Mouse (Mus musculus) hindbrain, embryonic 13.5 days (tissue): Measurements from ENCODE around the gene H2-Ob. TPM values are rescaled to one million over a fixed set of nuclear protein-coding genes. Genes with fewer than 3 reads are reported as not detected.
"Not testable (repeated sequence)": the region's sequence is repeated elsewhere in the genome, so short reads cannot be mapped to it uniquely, and the experiment has no call there.

Experiments
- ATAC-seq: fragments of 200-750 bp; cut with Nextera tagmentation; 2 replicates; pipeline ENCODE4 v1.8.0; 2017; ENCODE audit warnings: moderate TSS enrichment; ENCODE audit not compliant: low FRiP score
- H3K27ac ChIP-seq: fragments of 300-500 bp; sonication (generic); 2 replicates; pipeline ENCODE4 v1.5.1; 2015; ENCODE audit warnings: inconsistent platforms, mild to moderate bottlenecking, moderate library complexity
- H3K27me3 ChIP-seq: fragments of 300-500 bp; sonication (generic); 2 replicates; pipeline ENCODE4 v1.6.1; 2015; ENCODE audit warnings: mild to moderate bottlenecking, inconsistent platforms
- H3K36me3 ChIP-seq: fragments of 300-500 bp; sonication (generic); 2 replicates; pipeline ENCODE4 v1.6.1; 2015; ENCODE audit warnings: mild to moderate bottlenecking, inconsistent platforms
- H3K4me1 ChIP-seq: fragments of 300-500 bp; sonication (generic); replicated peaks from 2 replicates; pipeline ENCODE4 v1.6.1; 2015; ENCODE audit warnings: inconsistent platforms
- H3K4me2 ChIP-seq: fragments of 300-500 bp; sonication (generic); 2 replicates; pipeline ENCODE4 v1.6.1; 2015; ENCODE audit warnings: inconsistent platforms, mild to moderate bottlenecking, moderate library complexity
- H3K4me3 ChIP-seq: fragments of 300-500 bp; sonication (generic); 2 replicates; pipeline ENCODE4 v1.5.1; 2015; ENCODE audit warnings: mild to moderate bottlenecking, inconsistent platforms
- H3K9ac ChIP-seq: fragments of 300-500 bp; sonication (generic); 2 replicates; pipeline ENCODE4 v1.6.1; 2015; ENCODE audit warnings: mild to moderate bottlenecking, inconsistent platforms
- H3K9me3 ChIP-seq: fragments of 300-500 bp; sonication (generic); 2 replicates; pipeline ENCODE4 v1.6.1; 2016; ENCODE audit warnings: inconsistent platforms
- WGBS: fragments of 180-500 bp; shearing (Covaris S2); methylation state at CpG from one replicate; pipeline ENCODE4 v1.1.7; 2015; 5-methylcytosine and 5-hydroxymethylcytosine counted together
- polyA plus RNA-seq: library from polyadenylated mRNA; unstranded; fragments of >200 nt; fragmentation: Nextera tagmentation; extraction: Ambion mirVana; gene quantifications from 2 replicates; pipeline ENCODE4 v1.2.1, GENCODE M21; 2015

Gene H2-Ob
- polyA plus RNA-seq, 1 experiment from 2014 or later = 0.06 TPM

DNA sequence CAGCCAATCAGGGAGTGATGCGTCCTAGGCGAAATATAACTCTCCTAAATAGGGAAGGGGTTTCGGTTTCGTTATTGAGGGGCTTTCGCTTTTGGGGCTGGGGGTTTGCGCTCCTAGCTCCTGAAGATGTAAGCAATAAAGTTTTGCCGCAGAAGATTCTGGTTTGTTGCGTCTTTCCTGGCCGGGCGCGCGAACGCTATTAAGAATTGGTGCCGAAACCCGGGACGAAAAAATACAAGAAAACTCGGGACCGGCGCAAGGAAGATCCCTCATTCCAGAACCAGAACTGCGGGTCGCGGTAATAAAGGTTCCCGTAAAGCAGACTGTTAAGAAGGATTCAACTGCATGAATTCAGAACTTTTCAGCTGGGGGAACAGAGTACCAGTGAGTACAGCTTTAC is 12.8 kb upstream of the H2-Ob start:
- not testable (repeated sequence) for H3K27ac ChIP-seq, H3K27me3 ChIP-seq, H3K4me2 ChIP-seq, ATAC-seq, H3K36me3 ChIP-seq, H3K4me1 ChIP-seq, H3K9me3 ChIP-seq, H3K9ac ChIP-seq, H3K4me3 ChIP-seq
- 96% methylated on average over 14 of the region's 23 CpGs for WGBS

DNA sequence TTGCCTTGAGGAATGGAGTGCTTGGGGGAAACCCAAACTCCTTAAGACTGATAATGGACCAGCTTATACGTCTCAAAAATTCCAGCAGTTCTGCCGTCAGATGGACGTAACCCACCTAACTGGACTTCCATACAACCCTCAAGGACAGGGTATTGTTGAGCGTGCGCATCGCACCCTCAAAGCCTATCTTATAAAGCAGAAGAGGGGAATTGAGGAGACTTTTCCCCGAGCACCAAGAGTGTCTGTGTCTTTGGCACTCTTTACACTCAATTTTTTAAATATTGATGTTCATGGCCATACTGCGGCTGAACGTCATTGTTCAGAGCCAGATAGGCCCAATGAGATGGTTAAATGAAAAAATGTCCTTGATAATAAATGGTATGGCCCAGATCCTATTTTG is 7.7 kb upstream of the H2-Ob start:
- WGBS = 93% methylated on average over 9 of the region's 9 CpGs
- not testable (repeated sequence) for ATAC-seq, H3K9ac ChIP-seq, H3K27ac ChIP-seq, H3K4me2 ChIP-seq, H3K27me3 ChIP-seq, H3K4me3 ChIP-seq, H3K9me3 ChIP-seq, H3K4me1 ChIP-seq, H3K36me3 ChIP-seq

DNA sequence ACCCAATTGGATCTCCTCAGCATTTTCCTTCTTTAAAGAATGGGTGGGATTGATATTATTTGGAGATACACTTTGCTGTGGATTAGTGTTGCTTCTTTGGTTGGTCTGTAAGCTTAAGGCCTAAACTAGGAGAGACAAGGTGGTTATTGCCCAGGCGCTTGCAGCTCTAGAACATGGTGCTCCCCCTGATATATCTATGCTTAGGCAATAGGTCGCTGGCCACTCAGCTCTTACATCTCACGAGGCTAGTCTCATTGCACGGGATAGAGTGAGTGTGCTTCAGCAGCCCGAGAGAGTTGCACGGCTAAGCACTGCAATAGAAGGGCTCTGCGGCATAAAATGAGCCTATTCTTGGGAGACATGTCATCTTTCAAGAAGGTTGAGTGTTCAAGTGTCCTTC is 6.7 kb upstream of the H2-Ob start:
- not testable (repeated sequence) for H3K27ac ChIP-seq, H3K36me3 ChIP-seq, H3K9me3 ChIP-seq, H3K27me3 ChIP-seq, ATAC-seq, H3K9ac ChIP-seq, H3K4me2 ChIP-seq, H3K4me3 ChIP-seq, H3K4me1 ChIP-seq
- WGBS = 88% methylated on average over 7 of the region's 7 CpGs

DNA sequence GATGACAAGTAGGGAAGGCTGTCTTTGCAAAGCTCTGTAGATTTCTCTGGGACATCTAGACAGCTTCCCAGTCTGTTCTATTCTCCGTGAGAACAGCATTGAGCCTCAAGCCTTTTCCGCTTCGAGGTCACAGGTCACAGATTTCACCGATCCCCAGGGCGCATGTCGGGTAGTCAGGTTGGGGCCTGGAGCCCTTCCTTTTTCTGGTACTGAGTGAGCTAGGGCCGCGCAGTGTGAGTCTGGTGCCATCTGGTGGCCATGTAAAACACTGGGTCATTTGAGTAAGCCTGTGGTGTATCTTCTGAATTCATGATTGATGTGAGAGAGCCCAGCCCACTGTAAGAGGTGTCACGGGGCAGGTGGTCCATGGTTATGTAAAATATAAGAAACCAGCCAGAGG is 3.8 kb upstream of the H2-Ob start:
- H3K27ac ChIP-seq = no peak overlapping the region
- no peaks in the 10 kb centered on the region for H3K9me3 ChIP-seq

DNA sequence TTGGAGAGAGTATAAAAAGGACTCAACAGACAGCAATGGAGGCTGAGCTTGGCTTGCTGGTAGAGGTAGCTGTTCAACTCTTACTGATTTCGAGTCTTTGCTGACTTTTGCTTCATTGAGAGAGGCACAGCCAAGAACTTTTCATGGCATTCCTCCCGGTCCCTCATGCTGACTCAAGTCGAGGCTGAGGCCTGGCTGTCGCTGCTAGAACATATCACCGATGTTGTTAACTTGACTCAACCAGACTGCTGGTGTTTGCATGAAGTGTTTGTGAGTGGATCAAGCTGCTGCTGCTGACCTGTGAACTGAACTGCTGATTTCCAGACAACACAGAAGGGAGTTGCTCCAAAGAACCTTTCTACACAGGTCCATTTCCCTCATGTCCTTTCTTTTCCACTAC is 2.0 kb upstream of the H2-Ob start:
- no peaks in the 10 kb centered on the region for H3K9me3 ChIP-seq
- no peaks in the 10 kb centered on the region for H3K36me3 ChIP-seq
- no peak overlapping the region for H3K4me2 ChIP-seq
- no peak overlapping the region for H3K27ac ChIP-seq
- H3K9ac ChIP-seq = no peak overlapping the region
- no peak overlapping the region for H3K4me3 ChIP-seq
- ATAC-seq = no peak
- H3K4me1 ChIP-seq = no peaks in the 10 kb centered on the region
- WGBS = 83% methylated on average over 5 of the region's 5 CpGs
- H3K27me3 ChIP-seq = no peaks in the 10 kb centered on the region

More for the DNA sequence above, 3.8 kb upstream of the H2-Ob start:
- ATAC-seq = no peak
- no peaks in the 10 kb centered on the region for H3K4me1 ChIP-seq
- no peak overlapping the region for H3K9ac ChIP-seq
- no peaks in the 10 kb centered on the region for H3K36me3 ChIP-seq
- H3K4me2 ChIP-seq = no peak overlapping the region
- 55% methylated on average over 9 of the region's 9 CpGs for WGBS
- no peaks in the 10 kb centered on the region for H3K27me3 ChIP-seq
- H3K4me3 ChIP-seq = no peak overlapping the region

DNA sequence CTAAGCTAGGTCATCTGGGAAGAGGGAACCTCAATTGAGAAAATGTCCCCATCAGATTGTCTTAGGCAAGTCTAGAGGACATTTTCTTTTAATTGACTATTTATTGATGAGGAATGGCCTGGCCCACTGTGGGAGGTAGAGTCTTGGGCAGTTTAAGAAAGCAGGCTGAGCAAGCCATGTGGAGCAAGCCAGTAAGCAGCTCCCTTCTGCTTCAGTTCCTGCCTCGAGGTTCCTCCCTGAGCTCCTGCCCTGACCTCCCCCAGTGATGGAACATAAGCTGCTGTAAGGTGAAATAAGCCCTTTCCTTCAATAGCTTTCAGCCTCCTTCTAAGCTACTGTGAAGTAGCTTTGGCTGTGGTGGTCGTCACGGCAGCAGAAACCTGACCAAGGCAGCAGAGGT is 962 bp upstream of the H2-Ob start:
- H3K4me1 ChIP-seq = no peaks in the 10 kb centered on the region
- ATAC-seq = no peak
- WGBS = 88% methylated on average over 3 of the region's 3 CpGs

DNA sequence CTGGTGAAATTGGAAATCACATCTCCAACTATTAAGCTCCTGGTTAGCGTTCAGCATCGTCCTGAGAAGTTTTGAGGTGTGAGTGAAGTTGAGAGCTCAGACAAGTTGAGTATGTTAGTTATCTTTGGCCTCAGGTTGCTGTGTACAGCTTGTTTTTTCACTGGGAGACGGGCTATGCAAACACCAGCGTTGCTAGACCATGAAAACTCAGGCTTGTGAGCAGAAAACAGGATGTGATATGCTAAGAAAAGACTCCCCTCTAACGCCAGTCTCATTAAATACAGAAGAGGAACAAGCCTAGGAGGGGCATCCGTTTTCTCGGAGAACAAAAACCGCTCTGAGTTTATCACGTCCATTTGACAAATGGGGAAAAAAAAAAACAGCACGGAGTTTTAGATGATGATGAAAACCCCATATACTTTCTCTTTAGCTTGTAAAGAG is 918 bp downstream of the H2-Ob start:
- H3K4me2 ChIP-seq = no peak overlapping the region
- no peaks in the 10 kb centered on the region for H3K27me3 ChIP-seq
- no peak overlapping the region for H3K27ac ChIP-seq
- H3K4me1 ChIP-seq = no peaks in the 10 kb centered on the region
- 72% methylated on average over 10 of the region's 10 CpGs for WGBS
- H3K9ac ChIP-seq = no peak overlapping the region
- no peak overlapping the region for H3K4me3 ChIP-seq
- H3K36me3 ChIP-seq = no peaks in the 10 kb centered on the region
- 0 out of 2 replicates have a peak, but pooled peaks cover 4% of the 10 kb centered on the region for H3K9me3 ChIP-seq
- ATAC-seq = no peak

More for the DNA sequence above, 962 bp upstream of the H2-Ob start:
- H3K9ac ChIP-seq = no peak overlapping the region
- no peak overlapping the region for H3K27ac ChIP-seq
- H3K9me3 ChIP-seq = 0 out of 2 replicates have a peak, but pooled peaks cover 4% of the 10 kb centered on the region
- no peaks in the 10 kb centered on the region for H3K27me3 ChIP-seq
- no peaks in the 10 kb centered on the region for H3K36me3 ChIP-seq
- H3K4me2 ChIP-seq = no peak overlapping the region
- H3K4me3 ChIP-seq = no peak overlapping the region

DNA sequence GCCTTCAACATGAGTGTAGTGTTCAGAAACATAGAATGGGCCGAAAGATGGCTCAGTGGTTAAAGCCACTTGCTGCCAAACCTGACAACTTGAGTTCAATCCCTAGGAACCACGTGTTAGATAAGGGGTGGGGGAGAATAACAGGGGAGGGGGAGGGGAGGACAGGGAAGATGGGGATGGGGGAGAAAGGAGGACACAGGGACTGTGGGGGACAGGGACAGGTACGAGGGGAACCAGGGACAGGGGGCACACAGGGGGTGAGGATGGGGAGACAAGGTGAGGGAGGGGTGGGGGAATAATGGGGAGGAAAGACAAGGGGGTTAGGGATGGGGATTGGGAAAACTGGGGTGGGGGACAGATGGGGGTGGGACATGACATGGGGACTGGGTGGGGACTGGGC is 1.7 kb downstream of the H2-Ob start:
- H3K9ac ChIP-seq = no peak overlapping the region
- H3K36me3 ChIP-seq = no peaks in the 10 kb centered on the region
- 59% methylated on average over 3 of the region's 3 CpGs for WGBS
- H3K4me3 ChIP-seq = no peak overlapping the region
- no peaks in the 10 kb centered on the region for H3K27me3 ChIP-seq
- H3K4me1 ChIP-seq = no peaks in the 10 kb centered on the region
- ATAC-seq = no peak
- H3K9me3 ChIP-seq = 0 out of 2 replicates have a peak, but pooled peaks cover 4% of the 10 kb centered on the region
- H3K27ac ChIP-seq = no peak overlapping the region
- H3K4me2 ChIP-seq = no peak overlapping the region

DNA sequence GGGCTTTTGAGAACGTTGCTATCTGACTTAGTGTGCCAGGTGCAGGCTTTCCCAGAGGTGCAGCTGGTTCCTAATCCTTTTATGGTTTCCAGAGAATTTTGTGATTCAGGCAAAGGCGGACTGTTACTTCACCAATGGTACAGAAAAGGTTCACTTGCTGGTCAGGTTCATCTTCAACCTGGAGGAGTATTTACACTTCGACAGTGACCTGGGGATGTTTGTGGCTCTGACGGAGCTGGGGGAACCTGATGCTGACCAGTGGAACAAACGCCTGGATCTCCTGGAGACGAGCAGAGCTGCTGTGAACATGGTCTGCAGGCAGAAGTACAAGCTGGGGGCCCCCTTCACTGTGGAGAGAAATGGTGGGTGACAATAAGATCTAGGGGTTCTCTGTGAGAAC is 2.2 kb downstream of the H2-Ob start:
- no peak overlapping the region for H3K9ac ChIP-seq
- H3K4me1 ChIP-seq = no peaks in the 10 kb centered on the region
- H3K9me3 ChIP-seq = 0 out of 2 replicates have a peak, but pooled peaks cover 4% of the 10 kb centered on the region
- H3K36me3 ChIP-seq = no peaks in the 10 kb centered on the region
- no peak overlapping the region for H3K27ac ChIP-seq
- no peaks in the 10 kb centered on the region for H3K27me3 ChIP-seq
- ATAC-seq = no peak
- H3K4me3 ChIP-seq = no peak overlapping the region
- H3K4me2 ChIP-seq = no peak overlapping the region
- WGBS = 87% methylated on average over 6 of the region's 6 CpGs

DNA sequence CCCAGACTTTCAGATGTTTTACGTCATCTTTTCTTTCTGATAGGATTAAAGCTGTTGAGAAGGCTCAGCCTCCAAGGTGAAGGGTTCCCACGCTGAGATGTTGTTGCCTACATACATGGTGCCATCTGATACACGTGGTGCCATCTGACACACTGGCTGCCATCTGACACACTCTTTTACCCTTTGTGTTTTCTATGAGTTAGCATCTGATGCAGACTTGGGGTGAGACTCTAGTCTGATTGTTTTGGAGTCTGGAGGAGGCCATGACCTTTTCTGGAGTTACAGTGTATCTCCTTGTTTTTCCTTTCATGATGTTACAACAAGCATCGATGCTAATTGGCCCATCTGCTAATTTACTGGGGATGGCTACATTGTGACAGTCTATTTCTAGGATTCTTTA is 6.0 kb downstream of the H2-Ob start:
- Histone ChIP-seq H3K9ac (no peak overlapping the region), H3K4me3 (no peak overlapping the region), H3K36me3 (no peaks in the 10 kb centered on the region), H3K9me3 (0 out of 2 replicates have a peak, but pooled peaks cover 4% of the 10 kb centered on the region), H3K4me1 (no peaks in the 10 kb centered on the region), H3K4me2 (no peak overlapping the region), H3K27ac (no peak overlapping the region), H3K27me3 (peaks cover 9% of the 10 kb centered on the region; the same call in 1 of the 2 replicates)
- ATAC-seq = no peak
- WGBS = 75% methylated on average over 4 of the region's 4 CpGs

DNA sequence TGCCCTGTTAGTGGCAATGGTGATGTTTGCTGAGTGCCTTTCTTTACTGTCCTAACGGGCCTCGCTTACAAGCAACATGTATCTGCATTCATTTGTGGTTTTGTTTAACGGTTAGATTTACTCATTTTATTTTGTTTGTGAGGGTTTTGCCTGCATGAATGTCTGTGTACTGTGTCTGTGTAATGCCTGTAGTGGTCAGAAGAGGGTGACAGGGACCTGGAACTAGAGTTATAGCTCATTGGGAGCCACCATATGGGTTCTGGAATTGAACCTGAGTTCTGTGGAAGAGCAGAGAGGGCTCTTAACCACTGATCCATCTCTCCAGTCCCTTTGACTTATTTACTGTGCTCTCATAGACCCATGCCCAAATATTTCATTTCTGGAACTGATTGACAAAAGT is 8.3 kb downstream of the H2-Ob start:
- WGBS = 83% methylated on average over 3 of the region's 3 CpGs
- Histone ChIP-seq H3K4me2 (no peak overlapping the region), H3K4me3 (no peak overlapping the region), H3K9me3 (0 out of 2 replicates have a peak, but pooled peaks cover under 1% of the 10 kb centered on the region), H3K9ac (no peak overlapping the region), H3K27ac (no peak overlapping the region), H3K4me1 (no peaks in the 10 kb centered on the region), H3K27me3 (peaks cover 9% of the 10 kb centered on the region; the same call in 1 of the 2 replicates), H3K36me3 (no peaks in the 10 kb centered on the region)
- ATAC-seq = no peak

DNA sequence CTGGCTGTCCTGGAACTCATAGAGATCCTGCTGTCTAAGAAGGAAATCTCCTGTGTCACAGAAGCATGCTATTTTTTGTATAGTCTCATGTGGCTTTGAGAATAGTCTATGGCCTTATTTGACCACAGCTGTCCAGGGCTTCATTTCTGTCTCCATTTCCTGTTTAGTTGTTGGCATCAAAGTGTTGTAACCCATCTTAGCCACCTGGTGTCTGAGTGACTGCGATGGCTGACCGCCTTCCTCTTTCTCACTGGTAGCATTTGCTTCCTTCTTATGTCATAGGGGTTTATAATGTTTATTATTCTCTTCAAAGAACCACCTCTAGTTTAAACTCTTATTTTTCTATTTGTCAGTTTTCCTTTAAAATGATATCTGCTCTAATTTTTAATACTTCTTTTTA is 10.1 kb downstream of the H2-Ob start:
- no peaks in the 10 kb centered on the region for H3K4me1 ChIP-seq
- H3K27me3 ChIP-seq = peaks cover 9% of the 10 kb centered on the region; the same call in 1 of the 2 replicates
- WGBS = 74% methylated on average over 2 of the region's 2 CpGs
- H3K4me2 ChIP-seq = no peak overlapping the region
- no peaks in the 10 kb centered on the region for H3K36me3 ChIP-seq
- no peak overlapping the region for H3K27ac ChIP-seq
- no peaks in the 10 kb centered on the region for H3K9me3 ChIP-seq
- H3K9ac ChIP-seq = no peak overlapping the region
- ATAC-seq = no peak
- H3K4me3 ChIP-seq = no peak overlapping the region

DNA sequence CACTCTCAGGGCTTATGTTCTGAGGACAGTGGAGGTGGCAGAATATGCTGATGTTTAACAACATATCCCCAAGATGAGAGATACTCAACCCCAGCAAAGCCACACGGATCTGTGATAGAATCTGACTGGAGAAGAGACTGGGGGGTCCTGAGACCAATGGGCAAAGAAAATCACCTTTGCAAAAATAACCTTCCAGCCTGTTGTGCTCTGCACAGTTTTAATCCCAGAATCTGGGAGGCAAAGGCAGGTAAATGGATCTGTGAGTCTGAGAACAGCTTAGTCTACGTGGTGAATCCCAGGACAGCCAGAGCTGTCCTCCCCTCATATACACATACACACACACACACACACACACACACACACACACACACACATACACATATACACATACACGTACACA is 10.7 kb downstream of the H2-Ob start:
- Histone ChIP-seq H3K27me3 (peaks cover 12% of the 10 kb centered on the region; the same call in 1 of the 2 replicates), H3K27ac (no peak overlapping the region), H3K9ac (no peak overlapping the region), H3K36me3 (no peaks in the 10 kb centered on the region), H3K4me2 (no peak overlapping the region), H3K4me3 (no peak overlapping the region), H3K4me1 (no peaks in the 10 kb centered on the region), H3K9me3 (no peaks in the 10 kb centered on the region)
- WGBS = 53% methylated on average over 3 of the region's 3 CpGs
- no peak for ATAC-seq
